Mouse (Mus musculus): Measurements from ENCODE around the gene Ebf1. TPM values are rescaled to one million over a fixed set of nuclear protein-coding genes. Genes with fewer than 3 reads are reported as not detected.

The Ebf1 gene
- total and polyA plus RNA-seq, 2 experiments from 2014 or later, result 8.1 to 10.4 TPM

DNA sequence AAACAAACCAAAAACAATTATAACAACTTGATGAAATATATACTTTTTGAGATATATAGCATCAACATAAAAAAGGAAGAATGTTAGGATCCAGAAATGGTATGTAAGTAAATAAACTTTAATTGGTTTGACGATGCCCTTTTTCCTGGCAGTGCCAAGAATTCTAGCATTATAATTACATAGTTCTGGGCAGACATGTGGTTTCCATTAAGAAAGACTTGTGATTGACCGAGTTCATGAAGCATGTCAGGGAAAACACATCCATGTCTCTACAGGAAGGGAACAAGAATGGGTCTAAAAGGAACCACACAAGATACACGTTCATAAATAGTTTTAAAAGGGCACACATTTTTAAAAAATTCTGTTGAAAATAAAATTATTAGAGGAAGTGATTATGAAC is 110.3 kb downstream of the Ebf1 start:
- TF ChIP-seq EP300 (IDR thresholded peaks at IDR 0.05; ENCODE audit: low read depth) (no peak), CTCF (IDR thresholded peaks at IDR 0.05; ENCODE audit: low read depth) (no peak)
- 69% methylated on average over 3 of the region's 3 CpGs for WGBS
- Histone ChIP-seq H3K27me3 (ENCODE audit: control insufficient read depth, insufficient read depth, low read length) (no peaks in the 10 kb centered on the region), H3K27ac (ENCODE audit: low read depth) (no peak overlapping the region), H3K4me3 (ENCODE audit: low read depth, low read length) (no peak overlapping the region), H3K4me1 (ENCODE audit: control insufficient read depth, insufficient read depth) (peaks cover 5% of the 10 kb centered on the region; the same call in 1 of the 2 replicates), H3K9ac (replicated peaks; ENCODE audit: low read depth, low read length) (no peak overlapping the region), H3K4me2 (ENCODE audit: low read depth, low read length) (no peak overlapping the region), H3K9me3 (replicated peaks; ENCODE audit: control insufficient read depth, low read length) (no peaks in the 10 kb centered on the region), H3K36me3 (replicated peaks; ENCODE audit: control insufficient read depth, insufficient read depth, low read length) (no peaks in the 10 kb centered on the region)
- ATAC-seq (ENCODE audit: insufficient read depth, low read depth), result no peak
- DNase-seq (ENCODE audit: low spot score), result no peak

DNA sequence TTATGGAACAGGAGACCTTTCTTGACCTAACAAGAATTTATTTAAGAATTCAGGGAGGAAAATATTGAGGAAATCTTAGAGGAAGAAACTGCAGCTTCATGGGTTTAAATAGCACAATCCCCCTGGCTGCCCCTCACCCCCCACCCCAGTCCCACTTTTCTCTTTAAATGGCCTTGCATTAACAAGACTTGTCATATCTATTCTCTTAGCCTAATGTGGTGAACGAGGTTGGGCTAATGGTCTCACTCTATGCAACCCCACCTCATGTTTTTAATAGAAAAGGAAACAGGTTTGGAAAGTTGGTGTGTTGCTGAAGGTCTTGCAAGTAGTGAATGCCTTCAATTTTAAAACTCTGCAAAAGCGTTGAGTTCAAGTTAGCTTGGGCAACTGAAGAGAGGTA is 110.7 kb downstream of the Ebf1 start:
- no peak for DNase-seq (ENCODE audit: low spot score)
- no peak for TF ChIP-seq CTCF (IDR thresholded peaks at IDR 0.05; ENCODE audit: low read depth)
- TF ChIP-seq EP300 (IDR thresholded peaks at IDR 0.05; ENCODE audit: low read depth), result no peak
- no peaks in the 10 kb centered on the region for H3K9me3 ChIP-seq (replicated peaks; ENCODE audit: control insufficient read depth, low read length)
- WGBS, result 71% methylated on average over 2 of the region's 2 CpGs
- no peak for ATAC-seq (ENCODE audit: insufficient read depth, low read depth)
- no peak overlapping the region for H3K9ac ChIP-seq (replicated peaks; ENCODE audit: low read depth, low read length)
- no peaks in the 10 kb centered on the region for H3K36me3 ChIP-seq (replicated peaks; ENCODE audit: control insufficient read depth, insufficient read depth, low read length)
- H3K4me2 ChIP-seq (ENCODE audit: low read depth, low read length), result no peak overlapping the region
- H3K27ac ChIP-seq (ENCODE audit: low read depth), result no peak overlapping the region
- peaks cover 5% of the 10 kb centered on the region; the same call in 1 of the 2 replicates for H3K4me1 ChIP-seq (ENCODE audit: control insufficient read depth, insufficient read depth)
- no peaks in the 10 kb centered on the region for H3K27me3 ChIP-seq (ENCODE audit: control insufficient read depth, insufficient read depth, low read length)
- H3K4me3 ChIP-seq (ENCODE audit: low read depth, low read length), result no peak overlapping the region

DNA sequence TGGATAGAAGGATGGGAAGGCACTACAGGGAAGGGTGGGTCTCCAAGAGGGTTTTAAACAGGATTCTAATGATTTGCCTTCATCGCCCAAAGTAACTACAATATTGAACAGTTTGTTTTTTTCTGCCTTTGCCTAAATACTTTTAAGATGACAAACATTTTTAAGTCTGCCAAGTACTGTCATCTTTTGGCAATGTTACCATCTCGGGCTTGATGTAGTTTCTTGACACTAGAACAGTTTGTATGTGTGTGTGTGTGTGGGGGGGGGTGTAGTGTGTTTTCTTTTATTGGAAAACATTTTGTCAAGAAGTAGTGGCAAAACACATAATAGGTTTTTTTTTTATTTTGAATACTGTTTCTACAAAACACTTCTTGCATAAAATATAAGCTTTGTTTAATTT is 111.2 kb downstream of the Ebf1 start:
- no peaks in the 10 kb centered on the region for H3K9me3 ChIP-seq (replicated peaks; ENCODE audit: control insufficient read depth, low read length)
- ATAC-seq (ENCODE audit: insufficient read depth, low read depth), result no peak
- no peak overlapping the region for H3K4me3 ChIP-seq (ENCODE audit: low read depth, low read length)
- H3K9ac ChIP-seq (replicated peaks; ENCODE audit: low read depth, low read length), result no peak overlapping the region
- no peaks in the 10 kb centered on the region for H3K27me3 ChIP-seq (ENCODE audit: control insufficient read depth, insufficient read depth, low read length)
- TF ChIP-seq CTCF (IDR thresholded peaks at IDR 0.05; ENCODE audit: low read depth) (no peak), EP300 (IDR thresholded peaks at IDR 0.05; ENCODE audit: low read depth) (no peak)
- H3K4me2 ChIP-seq (ENCODE audit: low read depth, low read length), result no peak overlapping the region
- H3K27ac ChIP-seq (ENCODE audit: low read depth), result no peak overlapping the region
- DNase-seq (ENCODE audit: low spot score), result no peak
- H3K36me3 ChIP-seq (replicated peaks; ENCODE audit: control insufficient read depth, insufficient read depth, low read length), result no peaks in the 10 kb centered on the region
- 65% methylated on average over 2 of the region's 2 CpGs for WGBS
- H3K4me1 ChIP-seq (ENCODE audit: control insufficient read depth, insufficient read depth), result peaks cover 5% of the 10 kb centered on the region; the same call in 1 of the 2 replicates

DNA sequence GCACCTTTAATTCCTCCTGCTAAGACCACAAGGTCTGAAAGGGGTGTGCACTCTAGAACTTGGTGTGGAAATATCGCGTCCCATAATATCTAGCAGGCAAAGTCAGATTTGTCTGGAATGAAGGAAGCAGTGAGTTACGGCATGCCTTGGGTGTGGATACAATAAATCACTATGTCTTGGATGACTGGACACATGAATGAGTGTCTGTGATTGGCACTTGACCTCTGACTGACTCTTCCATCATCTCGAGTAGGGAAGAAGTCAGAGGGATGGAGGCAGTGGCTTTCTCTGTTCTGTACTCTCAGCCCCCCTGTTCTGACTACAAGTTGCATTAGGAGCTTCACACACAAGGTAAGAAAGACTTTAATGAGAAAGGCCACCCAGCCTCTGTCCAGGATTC is 112.8 kb downstream of the Ebf1 start:
- Histone ChIP-seq H3K27me3 (ENCODE audit: control insufficient read depth, insufficient read depth, low read length) (no peaks in the 10 kb centered on the region), H3K9ac (replicated peaks; ENCODE audit: low read depth, low read length) (no peak overlapping the region), H3K4me2 (ENCODE audit: low read depth, low read length) (no peak overlapping the region), H3K4me1 (ENCODE audit: control insufficient read depth, insufficient read depth) (peaks cover 5% of the 10 kb centered on the region; the same call in 1 of the 2 replicates), H3K36me3 (replicated peaks; ENCODE audit: control insufficient read depth, insufficient read depth, low read length) (no peaks in the 10 kb centered on the region), H3K27ac (ENCODE audit: low read depth) (no peak overlapping the region), H3K4me3 (ENCODE audit: low read depth, low read length) (no peak overlapping the region), H3K9me3 (replicated peaks; ENCODE audit: control insufficient read depth, low read length) (no peaks in the 10 kb centered on the region)
- no peak for TF ChIP-seq EP300 (IDR thresholded peaks at IDR 0.05; ENCODE audit: low read depth)
- no peak for ATAC-seq (ENCODE audit: insufficient read depth, low read depth)
- DNase-seq (ENCODE audit: low spot score), result no peak
- WGBS, result 56% methylated on average over 4 of the region's 4 CpGs

DNA sequence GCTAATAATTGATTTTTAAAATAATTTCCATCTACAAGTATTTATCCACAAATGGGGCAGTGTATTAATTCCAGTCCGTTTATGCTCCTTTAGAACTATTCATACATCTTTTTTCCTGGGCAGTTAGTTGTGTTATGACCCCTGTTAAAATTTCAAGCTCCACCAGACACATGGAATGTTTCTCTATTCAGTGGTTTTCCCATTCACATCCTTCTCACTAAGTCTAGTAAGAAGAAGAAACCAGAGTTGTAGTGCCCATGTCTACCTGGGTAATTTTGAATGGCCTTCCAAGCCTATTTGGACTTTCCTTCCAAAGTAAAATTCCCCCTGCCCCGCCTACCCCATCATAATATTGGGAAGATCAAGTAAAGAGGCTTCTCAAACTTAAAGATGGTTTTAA is 114.6 kb downstream of the Ebf1 start:
- 86% methylated on average over 2 of the region's 2 CpGs for WGBS
- no peak for TF ChIP-seq EP300 (IDR thresholded peaks at IDR 0.05; ENCODE audit: low read depth)
- no peak for TF ChIP-seq CTCF (IDR thresholded peaks at IDR 0.05; ENCODE audit: low read depth)

DNA sequence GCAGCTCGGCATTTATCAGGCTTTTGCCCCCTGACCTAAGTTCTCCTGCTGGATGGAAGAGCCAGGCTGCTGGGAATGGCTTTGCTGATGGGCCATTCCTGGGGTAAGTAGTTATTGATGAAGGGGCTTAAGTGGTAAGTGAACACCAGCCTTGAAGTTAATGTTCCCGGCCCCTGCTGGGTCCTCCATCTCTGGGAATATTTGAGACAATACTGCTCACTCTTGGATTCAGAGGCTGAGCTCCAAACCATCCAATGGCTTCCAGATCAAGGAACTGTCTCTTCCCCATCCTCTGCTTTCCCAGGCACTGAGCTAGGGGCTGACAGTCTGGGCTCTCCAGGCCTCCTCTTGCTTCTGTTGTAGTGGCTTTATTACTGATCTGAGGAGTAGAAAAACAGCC is 116.2 kb downstream of the Ebf1 start:
- ATAC-seq (ENCODE audit: insufficient read depth, low read depth), result no peak
- TF ChIP-seq EP300 (IDR thresholded peaks at IDR 0.05; ENCODE audit: low read depth) (no peak), CTCF (IDR thresholded peaks at IDR 0.05; ENCODE audit: low read depth) (no peak)

More for the DNA sequence above, 114.6 kb downstream of the Ebf1 start:
- Histone ChIP-seq H3K9ac (replicated peaks; ENCODE audit: low read depth, low read length) (no peak overlapping the region), H3K4me2 (ENCODE audit: low read depth, low read length) (no peak overlapping the region), H3K27me3 (ENCODE audit: control insufficient read depth, insufficient read depth, low read length) (no peaks in the 10 kb centered on the region), H3K9me3 (replicated peaks; ENCODE audit: control insufficient read depth, low read length) (no peaks in the 10 kb centered on the region), H3K4me3 (ENCODE audit: low read depth, low read length) (no peak overlapping the region), H3K36me3 (replicated peaks; ENCODE audit: control insufficient read depth, insufficient read depth, low read length) (no peaks in the 10 kb centered on the region), H3K27ac (ENCODE audit: low read depth) (no peak overlapping the region), H3K4me1 (ENCODE audit: control insufficient read depth, insufficient read depth) (peaks cover 5% of the 10 kb centered on the region; the same call in 1 of the 2 replicates)
- ATAC-seq (ENCODE audit: insufficient read depth, low read depth) (no peak), DNase-seq (ENCODE audit: low spot score) (no peak)

More for the DNA sequence above, 116.2 kb downstream of the Ebf1 start:
- no peaks in the 10 kb centered on the region for H3K9me3 ChIP-seq (replicated peaks; ENCODE audit: control insufficient read depth, low read length)
- no peak overlapping the region for H3K9ac ChIP-seq (replicated peaks; ENCODE audit: low read depth, low read length)
- WGBS, result 53% methylated on average over 2 of the region's 2 CpGs
- H3K27me3 ChIP-seq (ENCODE audit: control insufficient read depth, insufficient read depth, low read length), result no peaks in the 10 kb centered on the region
- no peaks in the 10 kb centered on the region for H3K36me3 ChIP-seq (replicated peaks; ENCODE audit: control insufficient read depth, insufficient read depth, low read length)
- no peak overlapping the region for H3K4me3 ChIP-seq (ENCODE audit: low read depth, low read length)
- H3K4me1 ChIP-seq (ENCODE audit: control insufficient read depth, insufficient read depth), result peaks cover 5% of the 10 kb centered on the region; the same call in 1 of the 2 replicates
- no peak overlapping the region for H3K27ac ChIP-seq (ENCODE audit: low read depth)
- no peak for DNase-seq (ENCODE audit: low spot score)
- no peak overlapping the region for H3K4me2 ChIP-seq (ENCODE audit: low read depth, low read length)
